Mouse (Mus musculus) gastrocnemius, postnatal 14 days (tissue): Measurements from ENCODE around the gene Sytl1. TPM values are rescaled to one million over a fixed set of nuclear protein-coding genes. Genes with fewer than 3 reads are reported as not detected.
A peak's percentile ranks its signal among the peaks of the same experiment; 100 is the strongest.

Experiments used
- DNase-seq: peaks from one replicate; pipeline ENCODE4 v3.0.0; 2021; ENCODE audit warnings: mixed read lengths
- intact Hi-C: fragments of 180-260 bp; cut with DNase I; formaldehyde crosslinking; loops from one replicate; pipeline ENCODE4 v1.15.1; 2025; ENCODE audit warnings: low total_unique reads
- total RNA-seq, 2 experiments: library from RNA; stranded (reverse); gene quantifications; 2 replicates each; pipeline ENCODE4 v1.2.3; 2021

The Sytl1 gene
- total RNA-seq, 2 experiments from 2014 or later, result 0.49 to 0.62 TPM

GRCm38 (mm10) chr4:133255392-133255791 is 7.5 kb downstream of the Sytl1 start:
- DNase-seq, result no peak
- intact Hi-C loops, result no loop called here

GRCm38 (mm10) chr4:133253412-133253811 is 9.5 kb downstream of the Sytl1 start:
- DNase-seq, result no peak

GRCm38 (mm10) chr4:133252089-133252488 is 10.8 kb downstream of the Sytl1 start:
- intact Hi-C loops, result no loop called here
- no peak for DNase-seq

More at GRCm38 (mm10) chr4:133253412-133253811, 9.5 kb downstream of the Sytl1 start:
- intact Hi-C loops, result no loop called here

GRCm38 (mm10) chr4:133251214-133251613 is 11.7 kb downstream of the Sytl1 start:
- DNase-seq, result peak; percentile 41

GRCm38 (mm10) chr4:133250609-133251008 is 12.3 kb downstream of the Sytl1 start:
- intact Hi-C loops, result no loop called here
- peak; percentile 85 for DNase-seq

More at GRCm38 (mm10) chr4:133251214-133251613, 11.7 kb downstream of the Sytl1 start:
- intact Hi-C loops, result no loop called here

- intact Hi-C loops, result no loop called here
Observed at GRCm38 (mm10) chr4:133247806-133248449, 15.0 kb downstream of the Sytl1 start.

GRCm38 (mm10) chr4:133247072-133247471 is 15.8 kb downstream of the Sytl1 start:
- DNase-seq, result peak; percentile 52
- intact Hi-C loops, result no loop called here

More at GRCm38 (mm10) chr4:133247806-133248449, 15.0 kb downstream of the Sytl1 start:
- DNase-seq, result no peak

- intact Hi-C loops, result no loop called here
- no peak for DNase-seq
Observed at GRCm38 (mm10) chr4:133244289-133244688, 18.6 kb downstream of the Sytl1 start.

GRCm38 (mm10) chr4:133243538-133243937 is 19.4 kb downstream of the Sytl1 start:
- intact Hi-C loops, result no loop called here
- no peak for DNase-seq

GRCm38 (mm10) chr4:133242710-133243109 is 20.2 kb downstream of the Sytl1 start:
- intact Hi-C loops, result no loop called here
- DNase-seq, result no peak

GRCm38 (mm10) chr4:133241910-133242309 is 21.0 kb downstream of the Sytl1 start:
- intact Hi-C loops, result no loop called here
- no peak for DNase-seq

- peak; percentile 90 for DNase-seq
- intact Hi-C loops, result no loop called here
Observed at GRCm38 (mm10) chr4:133240934-133241908, 21.7 kb downstream of the Sytl1 start.

GRCm38 (mm10) chr4:133240490-133240921 is 22.4 kb downstream of the Sytl1 start, which contains the start of gene Map3k6:
TSS of gene Map3k6 (plus strand) at chr4:133240818.
- peak; percentile 82 for DNase-seq
- intact Hi-C loops, result no loop called here

- DNase-seq, result no peak
- intact Hi-C loops, result no loop called here
Observed at GRCm38 (mm10) chr4:133237911-133238310, 25.0 kb downstream of the Sytl1 start.

- DNase-seq, result no peak
- intact Hi-C loops, result no loop called here
Observed at GRCm38 (mm10) chr4:133235415-133235814, 27.5 kb downstream of the Sytl1 start.

- intact Hi-C loops, result loop anchor here (5.0 kb wide), 1 partner anchor 63 kb away; no protein-coding TSS in a partner anchor
- DNase-seq, result no peak
Observed at GRCm38 (mm10) chr4:133234771-133235170, 28.1 kb downstream of the Sytl1 start.

- intact Hi-C loops, result loop anchor here (5.0 kb wide), 1 partner anchor 64 kb away; no protein-coding TSS in a partner anchor
Observed at GRCm38 (mm10) chr4:133233285-133233976, 29.5 kb downstream of the Sytl1 start.

GRCm38 (mm10) chr4:133229582-133229981 is 33.3 kb downstream of the Sytl1 start:
- intact Hi-C loops, result loop anchor here (10.0 kb wide), 1 partner anchor 195 kb away; no protein-coding TSS in a partner anchor
- DNase-seq, result no peak

More at GRCm38 (mm10) chr4:133233285-133233976, 29.5 kb downstream of the Sytl1 start:
- no peak for DNase-seq

- no peak for DNase-seq
- intact Hi-C loops, result loop anchor here (10.0 kb wide), 1 partner anchor 197 kb away; no protein-coding TSS in a partner anchor
Observed at GRCm38 (mm10) chr4:133227636-133228035, 35.3 kb downstream of the Sytl1 start.
